Mouse (Mus musculus) embryonic facial prominence, embryonic 14.5 days (tissue): ENCODE measurements around the gene Serpinb6a. TPM values are rescaled to one million over a fixed set of nuclear protein-coding genes. Genes with fewer than 3 reads are reported as not detected.

Experiments
- ATAC-seq: fragments of 200-750 bp; cut with Nextera tagmentation; 2 replicates; pipeline ENCODE4 v1.8.0; 2017; ENCODE audit warnings: low read depth, moderate number of reproducible peaks, moderate TSS enrichment
- DNase-seq: peaks from one replicate; pipeline ENCODE4 v3.0.0-alpha.2; 2015; ENCODE audit warnings: low spot score
- H3K27ac ChIP-seq: fragments of 300-500 bp; sonication (generic); replicated peaks from 2 replicates; pipeline ENCODE4 v1.5.1; 2014; ENCODE audit warnings: low read depth, mild to moderate bottlenecking, low read length, moderate library complexity
- H3K27me3 ChIP-seq: fragments of 300-500 bp; sonication (generic); replicated peaks from 2 replicates; pipeline ENCODE4 v1.6.1; 2014; ENCODE audit warnings: low read length; ENCODE audit not compliant: control insufficient read depth, insufficient read depth
- H3K36me3 ChIP-seq: fragments of 300-500 bp; sonication (generic); 2 replicates; pipeline ENCODE4 v1.6.1; 2014; ENCODE audit warnings: low read length, mixed read lengths; ENCODE audit not compliant: control insufficient read depth, insufficient read depth
- H3K4me1 ChIP-seq: fragments of 300-500 bp; sonication (generic); 2 replicates; pipeline ENCODE4 v1.6.1; 2014; ENCODE audit warnings: antibody characterized with exemption, low read length; ENCODE audit not compliant: control insufficient read depth, insufficient read depth
- H3K4me2 ChIP-seq: fragments of 300-500 bp; sonication (generic); 2 replicates; pipeline ENCODE4 v1.6.1; 2014; ENCODE audit warnings: low read depth, mild to moderate bottlenecking, low read length, moderate library complexity, mixed read lengths
- H3K4me3 ChIP-seq: fragments of 300-500 bp; sonication (generic); 2 replicates; pipeline ENCODE4 v1.5.1; 2014; ENCODE audit warnings: low read depth, mild to moderate bottlenecking, low read length
- H3K9ac ChIP-seq: fragments of 300-500 bp; sonication (generic); 2 replicates; pipeline ENCODE4 v1.6.1; 2014; ENCODE audit warnings: low read depth, mild to moderate bottlenecking, low read length, moderate library complexity, mixed read lengths
- H3K9me3 ChIP-seq: fragments of 300-500 bp; sonication (generic); 2 replicates; pipeline ENCODE4 v1.6.1; 2016; ENCODE audit warnings: low read length; ENCODE audit not compliant: control insufficient read depth
- WGBS: fragments of 180-500 bp; shearing (Covaris S2); extraction: QIAGEN DNeasy Blood & Tissue Kit; methylation state at CpG from one replicate; pipeline ENCODE4 v1.1.7; 2014; 5-methylcytosine and 5-hydroxymethylcytosine counted together
- polyA plus RNA-seq: library from polyadenylated mRNA; unstranded; fragments of >200 nt; fragmentation: Nextera tagmentation; extraction: Ambion mirVana; gene quantifications from 2 replicates; pipeline ENCODE4 v1.2.1, GENCODE M21; 2014

Serpinb6a gene
- polyA plus RNA-seq, 1 experiment from 2014 or later, result 86.4 TPM

- Histone ChIP-seq H3K4me2 (peak within 1 kb of the TSS; percentile 68), H3K27me3 (no peaks in the 10 kb centered on the region), H3K27ac (peak within 1 kb of the TSS; percentile 85), H3K9ac (peak within 1 kb of the TSS; percentile 64), H3K4me3 (peak within 1 kb of the TSS; percentile 50), H3K9me3 (no peaks in the 10 kb centered on the region), H3K36me3 (no peaks in the 10 kb centered on the region), H3K4me1 (peaks cover 6% of the 10 kb centered on the region; the same call in 1 of the 2 replicates)
- peak; percentile 94 for ATAC-seq
- 2% methylated on average over 18 of the region's 22 CpGs for WGBS
- peak; percentile 89 for DNase-seq
Observed at GRCm38 (mm10) chr13:33964206-33965046, 38.2 kb downstream of the Serpinb6a start, which contains the start of gene Nqo2. TSS of gene Nqo2 (plus strand) at chr13:33964687.

GRCm38 (mm10) chr13:33959771-33960170 lies 42.8 kb downstream of the Serpinb6a start:
- H3K9me3 ChIP-seq, result no peaks in the 10 kb centered on the region
- no peaks in the 10 kb centered on the region for H3K27me3 ChIP-seq
- no peak overlapping the region for H3K9ac ChIP-seq
- ATAC-seq, result no peak
- no peak overlapping the region for H3K27ac ChIP-seq
- no peaks in the 10 kb centered on the region for H3K4me1 ChIP-seq
- H3K4me2 ChIP-seq, result no peak overlapping the region
- DNase-seq, result no peak
- no peaks in the 10 kb centered on the region for H3K36me3 ChIP-seq
- H3K4me3 ChIP-seq, result no peak overlapping the region
- 86% methylated on average over 2 of the region's 2 CpGs for WGBS

- Histone ChIP-seq H3K9me3 (no peaks in the 10 kb centered on the region), H3K36me3 (no peaks in the 10 kb centered on the region), H3K4me2 (no peak overlapping the region), H3K27ac (no peak overlapping the region), H3K9ac (no peak overlapping the region), H3K4me1 (no peaks in the 10 kb centered on the region), H3K27me3 (no peaks in the 10 kb centered on the region), H3K4me3 (no peak overlapping the region)
- 38% methylated on average over 6 of the region's 6 CpGs for WGBS
- DNase-seq, result peak; percentile 50
- ATAC-seq, result no peak
Observed at GRCm38 (mm10) chr13:33956571-33957421, 45.8 kb downstream of the Serpinb6a start.

- Histone ChIP-seq H3K4me1 (no peaks in the 10 kb centered on the region), H3K36me3 (no peaks in the 10 kb centered on the region), H3K27ac (no peak overlapping the region), H3K4me3 (no peak overlapping the region), H3K9me3 (no peaks in the 10 kb centered on the region), H3K9ac (no peak overlapping the region), H3K4me2 (no peak overlapping the region), H3K27me3 (no peaks in the 10 kb centered on the region)
- ATAC-seq, result no peak
- DNase-seq, result no peak
- WGBS, result 76% methylated on average over 2 of the region's 2 CpGs
Observed at GRCm38 (mm10) chr13:33952947-33953346, 49.6 kb downstream of the Serpinb6a start.

- no peak for ATAC-seq
- Histone ChIP-seq H3K4me2 (no peak overlapping the region), H3K9ac (no peak overlapping the region), H3K27me3 (no peaks in the 10 kb centered on the region), H3K36me3 (no peaks in the 10 kb centered on the region), H3K27ac (no peak overlapping the region), H3K4me1 (no peaks in the 10 kb centered on the region), H3K9me3 (no peaks in the 10 kb centered on the region), H3K4me3 (no peak overlapping the region)
- WGBS, result 50% methylated on average over 1 of the region's 1 CpGs
- no peak for DNase-seq
Observed at GRCm38 (mm10) chr13:33952075-33952449, 50.5 kb downstream of the Serpinb6a start.

GRCm38 (mm10) chr13:33951308-33952074 lies 51.1 kb downstream of the Serpinb6a start:
- Histone ChIP-seq H3K9ac (no peak overlapping the region), H3K27me3 (no peaks in the 10 kb centered on the region), H3K9me3 (no peaks in the 10 kb centered on the region), H3K4me2 (no peak overlapping the region), H3K4me3 (no peak overlapping the region), H3K36me3 (no peaks in the 10 kb centered on the region), H3K27ac (no peak overlapping the region), H3K4me1 (no peaks in the 10 kb centered on the region)
- WGBS, result 80% methylated on average over 4 of the region's 4 CpGs
- ATAC-seq (no peak), DNase-seq (no peak)

- 43% methylated on average over 4 of the region's 4 CpGs for WGBS
- H3K4me1 ChIP-seq, result no peaks in the 10 kb centered on the region
- DNase-seq, result no peak
Observed at GRCm38 (mm10) chr13:33942212-33942779, 60.3 kb downstream of the Serpinb6a start.

GRCm38 (mm10) chr13:33941288-33941808 lies 61.2 kb downstream of the Serpinb6a start:
- WGBS, result 84% methylated on average over 5 of the region's 5 CpGs
- no peak for ATAC-seq
- no peak overlapping the region for H3K4me3 ChIP-seq
- H3K9ac ChIP-seq, result no peak overlapping the region
- no peaks in the 10 kb centered on the region for H3K9me3 ChIP-seq
- no peaks in the 10 kb centered on the region for H3K27me3 ChIP-seq
- H3K4me1 ChIP-seq, result peaks cover 5% of the 10 kb centered on the region; the same call in 1 of the 2 replicates
- DNase-seq, result no peak
- H3K27ac ChIP-seq, result no peak overlapping the region
- H3K36me3 ChIP-seq, result no peaks in the 10 kb centered on the region
- H3K4me2 ChIP-seq, result no peak overlapping the region

More at GRCm38 (mm10) chr13:33942212-33942779, 60.3 kb downstream of the Serpinb6a start:
- no peaks in the 10 kb centered on the region for H3K27me3 ChIP-seq
- no peak overlapping the region for H3K27ac ChIP-seq
- H3K4me3 ChIP-seq, result no peak overlapping the region
- H3K4me2 ChIP-seq, result no peak overlapping the region
- no peaks in the 10 kb centered on the region for H3K36me3 ChIP-seq
- ATAC-seq, result no peak
- no peaks in the 10 kb centered on the region for H3K9me3 ChIP-seq
- no peak overlapping the region for H3K9ac ChIP-seq
